Mouse (Mus musculus) ES-E14 (cell line): ENCODE measurements around the gene Uqcc2. TPM values are rescaled to one million over a fixed set of nuclear protein-coding genes. Genes with fewer than 3 reads are reported as not detected.

ENCODE experiments used
- DNase-seq: peaks from one replicate; pipeline ENCODE4 v3.0.0-alpha.2; 2013; ENCODE audit warnings: low read depth, low spot score
- H3K27ac ChIP-seq: 2 replicates; pipeline ENCODE4 v1.5.1; 2012; ENCODE audit warnings: low read depth, mild to moderate bottlenecking, low read length, moderate library complexity, mixed read lengths; ENCODE audit not compliant: poor library complexity, insufficient read depth, severe bottlenecking
- H3K36me3 ChIP-seq: 2 replicates; pipeline ENCODE4 v1.6.1; 2012; ENCODE audit warnings: mild to moderate bottlenecking, low read length, moderate library complexity, mixed read lengths; ENCODE audit not compliant: control insufficient read depth, poor library complexity, insufficient read depth, severe bottlenecking
- H3K4me1 ChIP-seq, 2 experiments: fragments of 150-350 bp in 1 of 2; sonication (generic) in 1 of 2; 2 replicates each; pipeline ENCODE4 v1.6.1; 2012; ENCODE audit warnings: low read length in 2 of 2, mild to moderate bottlenecking in 1 of 2, mixed read lengths in 1 of 2; ENCODE audit not compliant: control insufficient read depth in 2 of 2, insufficient read depth in 2 of 2, poor library complexity in 1 of 2
- H3K4me3 ChIP-seq, 2 experiments: fragments of 150-350 bp in 1 of 2; sonication (generic) in 1 of 2; 2 replicates each; pipeline ENCODE4 v1.5.1; 2012; ENCODE audit warnings: low read length in 2 of 2, low read depth in 1 of 2, mild to moderate bottlenecking in 1 of 2, mixed read lengths in 1 of 2; ENCODE audit not compliant: insufficient read depth in 1 of 2, poor library complexity in 1 of 2, severe bottlenecking in 1 of 2
- H3K9ac ChIP-seq: 2 replicates; pipeline ENCODE4 v1.6.1; 2012; ENCODE audit warnings: low read depth, mild to moderate bottlenecking, low read length, mixed read lengths; ENCODE audit not compliant: poor library complexity, insufficient read depth, severe bottlenecking
- H3K9me3 ChIP-seq: fragments of 150-350 bp; sonication (generic); 2 replicates; pipeline ENCODE4 v1.6.1; 2012; ENCODE audit warnings: low read depth, mild to moderate bottlenecking, low read length; ENCODE audit not compliant: control insufficient read depth, insufficient read depth
- CHD2 ChIP-seq: IDR thresholded peaks from 2 replicates; pipeline ENCODE4 v1.6.1; 2014; ENCODE audit warnings: mild to moderate bottlenecking, low read depth, low read length, inconsistent platforms
- HCFC1 ChIP-seq: IDR thresholded peaks from 2 replicates; pipeline ENCODE4 v1.6.1; 2012; ENCODE audit warnings: low read length, inconsistent platforms, borderline replicate concordance; ENCODE audit not compliant: insufficient read depth
- MAFK ChIP-seq: IDR thresholded peaks from 2 replicates; pipeline ENCODE4 v1.6.1; 2014; ENCODE audit warnings: mild to moderate bottlenecking, low read depth, low read length, inconsistent platforms; ENCODE audit not compliant: insufficient read depth
- ZC3H11A ChIP-seq: IDR thresholded peaks from 2 replicates; pipeline ENCODE4 v1.6.1; 2012; ENCODE audit warnings: low read depth, mild to moderate bottlenecking, inconsistent platforms, low read length, borderline replicate concordance
- ZNF384 ChIP-seq: IDR thresholded peaks from 2 replicates; pipeline ENCODE4 v1.6.1; 2012; ENCODE audit warnings: low read depth, low read length, inconsistent platforms
- in situ Hi-C, 2 experiments: fragments of 600-800 bp; cut with MboI; formaldehyde crosslinking; loops; one replicate each; pipeline ENCODE4 v1.15.1; 2025; ENCODE audit warnings: low sequenced_read_pairs in 2 of 2, inconsistent platforms in 1 of 2; ENCODE audit not compliant: unreplicated experiment in 2 of 2
- total RNA-seq: library from RNA; depleted of rRNA; stranded (reverse); fragments of 300-350 nt; gene quantifications from 2 replicates; pipeline ENCODE4 v1.2.3, GENCODE M21; 2012

Uqcc2 gene
- total RNA-seq, 1 experiment = 199 TPM

GRCm38 (mm10) chr17:27178427-27179177 lies 44.9 kb upstream of the Uqcc2 start:
- Histone ChIP-seq H3K36me3 (no peaks in the 10 kb centered on the region), H3K9me3 (no peaks in the 10 kb centered on the region), H3K9ac (peak overlapping the region; percentile 78), H3K27ac (peak overlapping the region; percentile 85), H3K4me1 (peaks cover 6 to 9% of the 10 kb centered on the region in 2 experiments; a peak in 3 of 4 replicates), H3K4me3 (peak overlapping the region; percentile 68 to 77)
- in situ Hi-C loops = loop anchor here in 1 of 2 experiments (25.0 kb wide), 1 partner anchor 334 kb away; the partner anchor contains the start of gene Grm4
- TF ChIP-seq MAFK (no peak), HCFC1 (peak; percentile 41; the same call in 1 of the 2 replicates)
- peak; percentile 81 for DNase-seq

GRCm38 (mm10) chr17:27178019-27178418 lies 44.3 kb upstream of the Uqcc2 start:
- Histone ChIP-seq H3K9me3 (no peaks in the 10 kb centered on the region), H3K27ac (peak overlapping the region; percentile 85), H3K36me3 (no peaks in the 10 kb centered on the region), H3K4me3 (peak overlapping the region; percentile 68 to 77), H3K9ac (peak overlapping the region; percentile 78), H3K4me1 (peaks cover 6 to 8% of the 10 kb centered on the region in 2 experiments; a peak in 3 of 4 replicates)
- in situ Hi-C loops = loop anchor here in 1 of 2 experiments (25.0 kb wide), 1 partner anchor 334 kb away; the partner anchor contains the start of gene Grm4
- peak; percentile 89 for DNase-seq
- TF ChIP-seq CHD2 = peak; percentile 86
- TF ChIP-seq ZC3H11A = no peak

- Histone ChIP-seq H3K4me1 (peaks cover 6 to 8% of the 10 kb centered on the region in 2 experiments; a peak in 3 of 4 replicates), H3K9me3 (no peaks in the 10 kb centered on the region), H3K27ac (no peak overlapping the region), H3K36me3 (no peaks in the 10 kb centered on the region), H3K4me3 (no peak overlapping the region), H3K9ac (no peak overlapping the region)
- DNase-seq = no peak
- no peak for TF ChIP-seq ZNF384
- TF ChIP-seq CHD2 = no peak
- in situ Hi-C loops = loop anchor here in 1 of 2 experiments (25.0 kb wide), 1 partner anchor 336 kb away; the partner anchor contains the start of gene Grm4
Observed at GRCm38 (mm10) chr17:27176754-27177153, 43.0 kb upstream of the Uqcc2 start.

- no peak overlapping the region for H3K4me3 ChIP-seq
- peaks cover 6 to 8% of the 10 kb centered on the region in 2 experiments; a peak in 3 of 4 replicates for H3K4me1 ChIP-seq
- TF ChIP-seq CHD2 = no peak
- in situ Hi-C loops = loop anchor here in 1 of 2 experiments (25.0 kb wide), 1 partner anchor 336 kb away; the partner anchor contains the start of gene Grm4
- DNase-seq = no peak
- no peaks in the 10 kb centered on the region for H3K36me3 ChIP-seq
- H3K9me3 ChIP-seq = no peaks in the 10 kb centered on the region
- H3K27ac ChIP-seq = no peak overlapping the region
- H3K9ac ChIP-seq = no peak overlapping the region
Observed at GRCm38 (mm10) chr17:27176287-27176686, 42.6 kb upstream of the Uqcc2 start.
